Mouse (Mus musculus) intestine, embryonic 14.5 days (tissue): Measurements from ENCODE around the gene Cdhr2. TPM values are rescaled to one million over a fixed set of nuclear protein-coding genes. Genes with fewer than 3 reads are reported as not detected.

Source experiments
- ATAC-seq: fragments of 200-750 bp; cut with Nextera tagmentation; replicated peaks from 2 replicates; pipeline ENCODE4 v1.8.0; 2017; ENCODE audit warnings: low read depth, moderate number of reproducible peaks, moderate TSS enrichment, moderate library complexity; ENCODE audit not compliant: low FRiP score, low TSS enrichment
- DNase-seq: peaks from one replicate; pipeline ENCODE4 v3.0.0-alpha.2; 2018; ENCODE audit warnings: low spot score
- H3K27ac ChIP-seq: fragments of 300-500 bp; sonication (generic); 2 replicates; pipeline ENCODE4 v1.5.1; 2014; ENCODE audit warnings: low read depth, mild to moderate bottlenecking, control low read depth
- H3K27me3 ChIP-seq: fragments of 300-500 bp; sonication (generic); replicated peaks from 2 replicates; pipeline ENCODE4 v1.6.1; 2014; ENCODE audit warnings: low read length, control low read depth; ENCODE audit not compliant: control insufficient read depth, insufficient read depth
- H3K36me3 ChIP-seq: fragments of 300-500 bp; sonication (generic); 2 replicates; pipeline ENCODE4 v1.6.1; 2014; ENCODE audit warnings: low read length, control low read depth; ENCODE audit not compliant: control insufficient read depth, insufficient read depth
- H3K4me1 ChIP-seq: fragments of 300-500 bp; sonication (generic); replicated peaks from 2 replicates; pipeline ENCODE4 v1.6.1; 2014; ENCODE audit warnings: low read length, control low read depth, mixed read lengths; ENCODE audit not compliant: control insufficient read depth, insufficient read depth
- H3K4me2 ChIP-seq: fragments of 300-500 bp; sonication (generic); 2 replicates; pipeline ENCODE4 v1.6.1; 2014; ENCODE audit warnings: low read length
- H3K4me3 ChIP-seq: fragments of 300-500 bp; sonication (generic); 2 replicates; pipeline ENCODE4 v1.5.1; 2014; ENCODE audit warnings: low read depth, low read length, control low read depth, mixed read lengths
- H3K9ac ChIP-seq: fragments of 300-500 bp; sonication (generic); 2 replicates; pipeline ENCODE4 v1.6.1; 2014; ENCODE audit warnings: mild to moderate bottlenecking, low read length
- H3K9me3 ChIP-seq: fragments of 300-500 bp; sonication (generic); 2 replicates; pipeline ENCODE4 v1.6.1; 2016; ENCODE audit warnings: low read length, control low read depth; ENCODE audit not compliant: control insufficient read depth
- WGBS: fragments of 180-500 bp; shearing (Covaris S2); extraction: QIAGEN DNeasy Blood & Tissue Kit; methylation state at CpG from one replicate; pipeline ENCODE4 v1.1.7; 2014; 5-methylcytosine and 5-hydroxymethylcytosine counted together
- polyA plus RNA-seq: library from polyadenylated mRNA; unstranded; fragments of >200 nt; fragmentation: Nextera tagmentation; extraction: Ambion mirVana; gene quantifications from 2 replicates; pipeline ENCODE4 v1.2.1, GENCODE M21; 2014

Cdhr2 gene
- polyA plus RNA-seq, 1 experiment from 2014 or later, result 11.8 TPM

GRCm38 (mm10) chr13:54767012-54767411, 65.8 kb downstream of the Cdhr2 start:
- no peak overlapping the region for H3K4me3 ChIP-seq
- H3K9me3 ChIP-seq, result no peaks in the 10 kb centered on the region
- ATAC-seq (no peak), DNase-seq (no peak)
- H3K4me2 ChIP-seq, result no peak overlapping the region
- WGBS, result 83% methylated on average over 4 of the region's 4 CpGs
- H3K27ac ChIP-seq, result no peak overlapping the region
- H3K27me3 ChIP-seq, result peaks cover 56% of the 10 kb centered on the region
- no peak overlapping the region for H3K9ac ChIP-seq
- 0 out of 2 replicates have a peak, but pooled peaks cover 3% of the 10 kb centered on the region for H3K4me1 ChIP-seq
- H3K36me3 ChIP-seq, result no peaks in the 10 kb centered on the region

DNA sequence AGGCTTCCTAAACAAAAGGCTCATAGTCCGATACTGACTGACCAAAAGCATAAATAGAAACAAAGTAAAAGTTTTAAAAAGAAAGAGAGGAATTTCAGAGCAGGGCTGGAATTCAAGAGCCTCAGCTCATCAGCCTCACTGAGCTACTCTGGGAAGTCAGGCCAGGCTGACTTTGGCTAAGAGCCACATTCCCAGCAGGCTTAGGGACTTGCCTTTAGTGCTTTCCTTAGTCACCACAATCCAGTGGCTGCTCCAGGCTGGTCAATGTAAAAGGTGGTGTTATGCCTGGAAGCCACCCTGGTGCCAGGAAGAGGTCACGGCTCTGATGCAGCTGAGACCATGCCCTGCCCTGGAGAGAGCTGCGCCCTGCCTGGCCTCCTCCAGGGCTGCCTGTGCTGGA, 79.3 kb downstream of the Cdhr2 start:
- 80% methylated on average over 3 of the region's 3 CpGs for WGBS
- DNase-seq (no peak), ATAC-seq (no peak)
- no peak overlapping the region for H3K9ac ChIP-seq
- H3K4me3 ChIP-seq, result no peak overlapping the region
- H3K27ac ChIP-seq, result no peak overlapping the region
- H3K4me2 ChIP-seq, result no peak overlapping the region
- no peaks in the 10 kb centered on the region for H3K36me3 ChIP-seq
- H3K27me3 ChIP-seq, result no peaks in the 10 kb centered on the region
- H3K4me1 ChIP-seq, result no peaks in the 10 kb centered on the region
- H3K9me3 ChIP-seq, result no peaks in the 10 kb centered on the region

DNA sequence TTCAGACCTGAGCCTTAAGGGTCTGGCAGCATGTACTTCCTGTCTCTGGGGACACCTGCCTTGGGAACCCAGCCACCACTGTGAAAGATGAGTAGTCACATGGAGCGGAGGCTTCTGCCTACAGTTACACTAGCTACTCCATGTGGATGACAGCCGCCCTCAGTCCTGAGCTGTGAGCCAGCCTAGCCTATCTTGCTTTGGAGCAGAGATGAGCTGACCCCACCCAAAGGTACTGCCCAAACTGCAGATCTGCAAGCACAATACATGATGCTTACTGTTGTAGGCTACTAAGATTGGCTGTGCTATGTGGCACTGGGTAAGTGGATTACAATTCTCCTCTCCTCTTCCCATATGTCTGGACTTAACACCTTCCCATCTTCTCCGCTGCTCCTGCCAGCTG, 79.8 kb downstream of the Cdhr2 start:
- no peak overlapping the region for H3K4me3 ChIP-seq
- no peak overlapping the region for H3K4me2 ChIP-seq
- DNase-seq (no peak), ATAC-seq (no peak; the same call in 1 of the 2 replicates)
- no peaks in the 10 kb centered on the region for H3K27me3 ChIP-seq
- H3K36me3 ChIP-seq, result no peaks in the 10 kb centered on the region
- 86% methylated on average over 3 of the region's 3 CpGs for WGBS
- H3K27ac ChIP-seq, result no peak overlapping the region
- H3K9ac ChIP-seq, result no peak overlapping the region
- H3K4me1 ChIP-seq, result no peaks in the 10 kb centered on the region
- H3K9me3 ChIP-seq, result no peaks in the 10 kb centered on the region

GRCm38 (mm10) chr13:54783235-54783634, 82.0 kb downstream of the Cdhr2 start:
- WGBS, result 48% methylated on average over 2 of the region's 2 CpGs
- H3K4me2 ChIP-seq, result no peak overlapping the region
- no peaks in the 10 kb centered on the region for H3K4me1 ChIP-seq
- H3K27ac ChIP-seq, result no peak overlapping the region
- no peak overlapping the region for H3K9ac ChIP-seq
- no peak for DNase-seq
- ATAC-seq, result no peak
- H3K9me3 ChIP-seq, result no peaks in the 10 kb centered on the region
- H3K36me3 ChIP-seq, result no peaks in the 10 kb centered on the region
- no peak overlapping the region for H3K4me3 ChIP-seq
- H3K27me3 ChIP-seq, result no peaks in the 10 kb centered on the region

DNA sequence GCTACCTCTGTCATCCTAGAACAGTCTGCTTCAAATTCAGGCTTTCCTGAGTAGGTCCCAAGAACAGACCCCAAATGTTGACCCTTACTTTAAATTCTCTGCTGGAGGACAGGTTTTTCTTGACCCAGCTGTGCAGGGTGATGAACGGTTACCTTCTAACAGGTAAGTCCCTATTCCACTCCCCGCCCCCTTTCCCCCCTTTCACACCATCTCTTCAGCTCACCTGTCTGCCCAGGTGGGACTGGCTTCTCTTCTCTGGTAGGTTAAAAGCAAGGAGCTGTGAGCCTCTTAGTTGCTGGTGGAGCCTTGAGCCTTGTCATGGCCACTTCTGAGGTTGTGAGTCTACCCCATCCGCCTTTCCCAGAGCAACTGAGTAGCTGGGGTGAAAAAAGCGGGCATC, 82.4 kb downstream of the Cdhr2 start, which contains the start of gene Eif4e1b:
TSS of gene Eif4e1b (plus strand) at position 301 of the 400 bp plus-strand sequence.
- H3K27ac ChIP-seq, result no peak within 1 kb of the TSS

More for the DNA sequence above, 82.4 kb downstream of the Cdhr2 start, which contains the start of gene Eif4e1b:
- 83% methylated on average over 4 of the region's 4 CpGs for WGBS
- H3K4me1 ChIP-seq, result no peaks in the 10 kb centered on the region
- no peak within 1 kb of the TSS for H3K4me2 ChIP-seq
- ATAC-seq, result no peak
- DNase-seq, result no peak
- H3K9ac ChIP-seq, result no peak within 1 kb of the TSS
- H3K4me3 ChIP-seq, result no peak within 1 kb of the TSS
- no peaks in the 10 kb centered on the region for H3K9me3 ChIP-seq
- no peaks in the 10 kb centered on the region for H3K36me3 ChIP-seq
- H3K27me3 ChIP-seq, result no peaks in the 10 kb centered on the region

Other genes starting within 250 kb of the Cdhr2 start
- 133 and 140 TPM in 2 replicates for gene Thoc3, start 232.6 kb upstream of the Cdhr2 start, polyA plus RNA-seq
- 12.3 and 14.6 TPM in 2 replicates for gene Simc1, start 197.7 kb upstream of the Cdhr2 start, polyA plus RNA-seq
- 128 and 136 TPM in 2 replicates for gene 4833439L19Rik, start 136.0 kb upstream of the Cdhr2 start, polyA plus RNA-seq
- gene Arl10, start 126.4 kb upstream of the Cdhr2 start, polyA plus RNA-seq, result 25.4 and 26.4 TPM in 2 replicates
- 78.8 and 91.5 TPM in 2 replicates for gene Nop16, start 111.4 kb upstream of the Cdhr2 start, polyA plus RNA-seq
- 221 and 239 TPM in 2 replicates for gene Higd2a, start 111.3 kb upstream of the Cdhr2 start, polyA plus RNA-seq
- 43.6 and 49.6 TPM in 2 replicates for gene Cltb, start 90.1 kb upstream of the Cdhr2 start, polyA plus RNA-seq
- gene Faf2, start 79.7 kb upstream of the Cdhr2 start, polyA plus RNA-seq, result 95.3 and 103 TPM in 2 replicates
- 91.7 and 102 TPM in 2 replicates for gene Rnf44, start 7.6 kb upstream of the Cdhr2 start, polyA plus RNA-seq
- 0.60 and 0.81 TPM in 2 replicates for gene Gprin1, start 48.4 kb downstream of the Cdhr2 start, polyA plus RNA-seq
- gene Sncb, start 65.1 kb downstream of the Cdhr2 start, polyA plus RNA-seq, result 0.18 and 0.43 TPM in 2 replicates
- gene Eif4e1b, start 82.5 kb downstream of the Cdhr2 start, polyA plus RNA-seq, result not detected in 2 replicates
- 9.4 and 10.0 TPM in 2 replicates for gene Tspan17, start 87.9 kb downstream of the Cdhr2 start, polyA plus RNA-seq
- gene Unc5a, start 247.9 kb downstream of the Cdhr2 start, polyA plus RNA-seq, result 3.1 and 3.6 TPM in 2 replicates